Mouse (Mus musculus): ENCODE results near the gene Palld. TPM values are rescaled to one million over a fixed set of nuclear protein-coding genes. Genes with fewer than 3 reads are reported as not detected.

Palld gene
- polyA plus RNA-seq, 1 experiment from 2014 or later, result 7.2 TPM

- H3K4me3 ChIP-seq (ENCODE audit: inconsistent target), result no peak overlapping the region
- no peaks in the 10 kb centered on the region for H3K79me2 ChIP-seq (ENCODE audit: inconsistent target)
- WGBS (ENCODE audit: missing documents), result 93% methylated on average over 4 of the region's 4 CpGs
- H3K36me3 ChIP-seq (ENCODE audit: inconsistent target), result no peaks in the 10 kb centered on the region
- no peak overlapping the region for H3K27ac ChIP-seq
Measured at GRCm38 (mm10) chr8:61642358-61642847, 260.1 kb downstream of the Palld start.

- H3K4me3 ChIP-seq (ENCODE audit: inconsistent target), result no peak overlapping the region
- 88% methylated on average over 2 of the region's 2 CpGs for WGBS (ENCODE audit: missing documents)
Measured at GRCm38 (mm10) chr8:61639596-61639995, 262.9 kb downstream of the Palld start.

GRCm38 (mm10) chr8:61639008-61639407 lies 263.5 kb downstream of the Palld start:
- Histone ChIP-seq H3K27ac (no peak overlapping the region), H3K4me3 (ENCODE audit: inconsistent target) (no peak overlapping the region), H3K79me2 (ENCODE audit: inconsistent target) (no peaks in the 10 kb centered on the region), H3K36me3 (ENCODE audit: inconsistent target) (no peaks in the 10 kb centered on the region)
- WGBS (ENCODE audit: missing documents), result 80% methylated on average over 3 of the region's 3 CpGs

More at GRCm38 (mm10) chr8:61639596-61639995, 262.9 kb downstream of the Palld start:
- Histone ChIP-seq H3K36me3 (ENCODE audit: inconsistent target) (no peaks in the 10 kb centered on the region), H3K79me2 (ENCODE audit: inconsistent target) (no peaks in the 10 kb centered on the region), H3K27ac (no peak overlapping the region)

- WGBS (ENCODE audit: missing documents), result 65% methylated on average over 3 of the region's 4 CpGs
- Histone ChIP-seq H3K36me3 (ENCODE audit: inconsistent target) (no peaks in the 10 kb centered on the region), H3K27ac (no peak overlapping the region), H3K79me2 (ENCODE audit: inconsistent target) (no peaks in the 10 kb centered on the region), H3K4me3 (ENCODE audit: inconsistent target) (no peak overlapping the region)
Measured at GRCm38 (mm10) chr8:61637736-61638135, 264.8 kb downstream of the Palld start.

GRCm38 (mm10) chr8:61634811-61635210 lies 267.7 kb downstream of the Palld start:
- Histone ChIP-seq H3K4me3 (ENCODE audit: inconsistent target) (no peak overlapping the region), H3K36me3 (ENCODE audit: inconsistent target) (no peaks in the 10 kb centered on the region), H3K27ac (no peak overlapping the region), H3K79me2 (ENCODE audit: inconsistent target) (no peaks in the 10 kb centered on the region)
- 81% methylated on average over 1 of the region's 1 CpGs for WGBS (ENCODE audit: missing documents)

GRCm38 (mm10) chr8:61632331-61632730 lies 270.2 kb downstream of the Palld start:
- WGBS (ENCODE audit: missing documents), result 85% methylated on average over 2 of the region's 2 CpGs
- Histone ChIP-seq H3K36me3 (ENCODE audit: inconsistent target) (no peaks in the 10 kb centered on the region), H3K79me2 (ENCODE audit: inconsistent target) (no peaks in the 10 kb centered on the region), H3K4me3 (ENCODE audit: inconsistent target) (no peak overlapping the region), H3K27ac (no peak overlapping the region)

GRCm38 (mm10) chr8:61629631-61629968 lies 272.9 kb downstream of the Palld start:
- H3K4me3 ChIP-seq (ENCODE audit: inconsistent target), result no peak overlapping the region
- H3K36me3 ChIP-seq (ENCODE audit: inconsistent target), result no peaks in the 10 kb centered on the region
- WGBS (ENCODE audit: missing documents), result 100% methylated on average over 1 of the region's 1 CpGs
- no peak overlapping the region for H3K27ac ChIP-seq
- no peaks in the 10 kb centered on the region for H3K79me2 ChIP-seq (ENCODE audit: inconsistent target)

- H3K36me3 ChIP-seq (ENCODE audit: inconsistent target), result no peaks in the 10 kb centered on the region
- H3K27ac ChIP-seq, result no peak overlapping the region
- H3K4me3 ChIP-seq (ENCODE audit: inconsistent target), result no peak overlapping the region
- no peaks in the 10 kb centered on the region for H3K79me2 ChIP-seq (ENCODE audit: inconsistent target)
- WGBS (ENCODE audit: missing documents), result 87% methylated on average over 3 of the region's 3 CpGs
Measured at GRCm38 (mm10) chr8:61628938-61629630, 273.4 kb downstream of the Palld start.

- H3K79me2 ChIP-seq (ENCODE audit: inconsistent target), result no peaks in the 10 kb centered on the region
- 96% methylated on average over 7 of the region's 8 CpGs for WGBS (ENCODE audit: missing documents)
- H3K27ac ChIP-seq, result no peak overlapping the region
- no peaks in the 10 kb centered on the region for H3K36me3 ChIP-seq (ENCODE audit: inconsistent target)
- H3K4me3 ChIP-seq (ENCODE audit: inconsistent target), result no peak overlapping the region
Measured at GRCm38 (mm10) chr8:61626246-61626952, 276.1 kb downstream of the Palld start.

GRCm38 (mm10) chr8:61625656-61626210 lies 276.8 kb downstream of the Palld start:
- Histone ChIP-seq H3K36me3 (ENCODE audit: inconsistent target) (no peaks in the 10 kb centered on the region), H3K27ac (no peak overlapping the region), H3K4me3 (ENCODE audit: inconsistent target) (no peak overlapping the region), H3K79me2 (ENCODE audit: inconsistent target) (no peaks in the 10 kb centered on the region)
- WGBS (ENCODE audit: missing documents), result 90% methylated on average over 8 of the region's 8 CpGs

- no peak overlapping the region for H3K4me3 ChIP-seq (ENCODE audit: inconsistent target)
- H3K36me3 ChIP-seq (ENCODE audit: inconsistent target), result no peaks in the 10 kb centered on the region
- WGBS (ENCODE audit: missing documents), result 93% methylated on average over 12 of the region's 12 CpGs
- no peak overlapping the region for H3K27ac ChIP-seq
- no peaks in the 10 kb centered on the region for H3K79me2 ChIP-seq (ENCODE audit: inconsistent target)
Measured at GRCm38 (mm10) chr8:61623485-61624417, 278.7 kb downstream of the Palld start.

GRCm38 (mm10) chr8:61621300-61621699 lies 281.2 kb downstream of the Palld start:
- no peak overlapping the region for H3K27ac ChIP-seq
- 3% methylated on average over 3 of the region's 3 CpGs for WGBS (ENCODE audit: missing documents)

GRCm38 (mm10) chr8:61617651-61618050 lies 284.8 kb downstream of the Palld start:
- Histone ChIP-seq H3K27ac (no peak overlapping the region), H3K4me3 (ENCODE audit: inconsistent target) (no peak overlapping the region), H3K36me3 (ENCODE audit: inconsistent target) (no peaks in the 10 kb centered on the region), H3K79me2 (ENCODE audit: inconsistent target) (no peaks in the 10 kb centered on the region)
- 93% methylated on average over 2 of the region's 2 CpGs for WGBS (ENCODE audit: missing documents)

More at GRCm38 (mm10) chr8:61621300-61621699, 281.2 kb downstream of the Palld start:
- Histone ChIP-seq H3K4me3 (ENCODE audit: inconsistent target) (no peak overlapping the region), H3K79me2 (ENCODE audit: inconsistent target) (no peaks in the 10 kb centered on the region), H3K36me3 (ENCODE audit: inconsistent target) (no peaks in the 10 kb centered on the region)

- H3K36me3 ChIP-seq (ENCODE audit: inconsistent target), result no peaks in the 10 kb centered on the region
- no peaks in the 10 kb centered on the region for H3K79me2 ChIP-seq (ENCODE audit: inconsistent target)
- H3K27ac ChIP-seq, result no peak overlapping the region
- H3K4me3 ChIP-seq (ENCODE audit: inconsistent target), result no peak overlapping the region
- 97% methylated on average over 3 of the region's 3 CpGs for WGBS (ENCODE audit: missing documents)
Measured at GRCm38 (mm10) chr8:61617049-61617448, 285.4 kb downstream of the Palld start.

All from macrophage (primary cell).